In the genomic region with DNA sequence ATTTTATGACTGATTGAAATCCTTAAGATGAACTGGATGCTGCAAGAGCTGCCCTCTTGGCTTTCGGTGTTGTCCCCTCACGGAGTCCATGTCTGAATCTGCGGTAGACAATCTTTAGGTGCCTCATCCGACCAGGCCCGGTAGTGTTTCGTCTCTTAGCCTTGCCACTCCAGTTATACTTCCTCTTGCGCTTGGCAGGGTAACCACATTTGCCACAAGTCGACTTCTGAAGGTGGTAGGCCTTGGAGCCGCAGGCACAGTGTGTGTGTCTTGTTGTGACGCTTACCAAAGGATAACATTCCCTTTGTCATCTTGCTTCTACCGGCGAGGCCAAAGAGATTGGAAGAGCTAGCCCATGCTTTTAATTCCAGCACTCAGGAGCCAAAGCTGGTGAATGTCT, we compare ENCODE assay signal across 21 mouse cellular contexts. TPM values are rescaled to one million over a fixed set of nuclear protein-coding genes. Genes with fewer than 3 reads are reported as not detected.
A peak's percentile ranks its signal among the peaks of the same experiment; 100 is the strongest.
DNase-seq lines count a peak whose midpoint lies in the region; ATAC-seq and TF ChIP-seq lines count a peak whose summit lies in the region.
"Had no signal": no experiment of that assay in that cellular context is flagged by ENCODE, and none has a peak within 500 bp of the region (broad histone marks: within the 10 kb centered on the region; RNA-seq: fewer than 3 reads in every experiment).

No protein-coding gene starts in this region.

- H3K27ac ChIP-seq in liver, embryonic 12.5 days = no peak overlapping the region
- peak overlapping the region; percentile 26; the same call in 1 of the 2 replicates for H3K27ac ChIP-seq in thymus, adult 2 months (ENCODE audit: control insufficient read depth, insufficient read depth, low read length)
- no peak overlapping the region for H3K27ac ChIP-seq in cerebellum, adult 2 months (ENCODE audit: insufficient read depth, low read length)
- H3K27ac ChIP-seq: forebrain, embryonic 13.5 days; limb, embryonic 10.5 days; liver, embryonic 15.5 days; macrophage; neural tube, embryonic 13.5 days had no signal

- TF ChIP-seq CTCF in thymus, adult 2 months (IDR thresholded peaks at IDR 0.05; ENCODE audit: borderline replicate concordance, control insufficient read depth, extremely low read depth, insufficient read depth, low read length, poor library complexity) = no peak
- no peak for TF ChIP-seq CTCF in cerebellum, adult 2 months (IDR thresholded peaks at IDR 0.05; ENCODE audit: borderline replicate concordance, insufficient read depth, low read depth, low read length)

- no peak for ATAC-seq in liver, embryonic 12.5 days
- peak; percentile 80 for ATAC-seq in inflammation-experienced regulatory T-cells, adult 6 months
- ATAC-seq: forebrain, embryonic 13.5 days; hindbrain, embryonic 16.5 days had no signal

- H3K27me3 ChIP-seq in liver, embryonic 12.5 days (replicated peaks) = 0 out of 2 replicates have a peak, but pooled peaks cover 3% of the 10 kb centered on the region
- H3K27me3 ChIP-seq in thymus, adult 2 months (ENCODE audit: control insufficient read depth, insufficient read depth, low read length) = no peaks in the 10 kb centered on the region
- no peaks in the 10 kb centered on the region for H3K27me3 ChIP-seq in cerebellum, adult 2 months (ENCODE audit: control insufficient read depth, insufficient read depth, low read length)
- H3K27me3 ChIP-seq: forebrain, embryonic 13.5 days; liver, embryonic 15.5 days; neural tube, embryonic 13.5 days had no signal

- no peaks in the 10 kb centered on the region for H3K4me1 ChIP-seq in liver, embryonic 12.5 days
- peaks cover 25% of the 10 kb centered on the region for H3K4me1 ChIP-seq in thymus, adult 2 months (replicated peaks; ENCODE audit: control insufficient read depth, insufficient read depth, low read length)
- no peaks in the 10 kb centered on the region for H3K4me1 ChIP-seq in cerebellum, adult 2 months (ENCODE audit: control insufficient read depth, insufficient read depth, low read length)
- H3K4me1 ChIP-seq: forebrain, embryonic 13.5 days; liver, embryonic 15.5 days; neural tube, embryonic 13.5 days had no signal

- H3K36me3 ChIP-seq in liver, embryonic 12.5 days = no peaks in the 10 kb centered on the region
- no peaks in the 10 kb centered on the region for H3K36me3 ChIP-seq in thymus, adult 2 months (ENCODE audit: control insufficient read depth, insufficient read depth, low read length)
- H3K36me3 ChIP-seq: G1E; limb, embryonic 10.5 days; liver, embryonic 15.5 days; neural tube, embryonic 13.5 days had no signal

- H3K4me3 ChIP-seq in liver, embryonic 12.5 days = no peak overlapping the region
- no peak overlapping the region for H3K4me3 ChIP-seq in thymus, adult 2 months (ENCODE audit: control insufficient read depth, insufficient read depth, low read length)
- no peak overlapping the region for H3K4me3 ChIP-seq in cerebellum, adult 2 months (replicated peaks; ENCODE audit: insufficient read depth, low read depth, low read length)
- H3K4me3 ChIP-seq: forebrain, embryonic 13.5 days; limb, embryonic 10.5 days; liver, embryonic 15.5 days; neural tube, embryonic 13.5 days had no signal

- no peak for TF ChIP-seq POLR2A in thymus, adult 2 months (IDR thresholded peaks at IDR 0.05; ENCODE audit: control insufficient read depth, extremely low read depth, insufficient read depth, low read length, poor library complexity)
- TF ChIP-seq POLR2A in cerebellum, adult 2 months (IDR thresholded peaks at IDR 0.05; ENCODE audit: borderline replicate concordance, insufficient read depth, low read length) = no peak

- no peaks in the 10 kb centered on the region for H3K9me3 ChIP-seq in liver, embryonic 12.5 days (replicated peaks)
- H3K9me3 ChIP-seq: forebrain, embryonic 13.5 days; G1E; limb, embryonic 10.5 days; liver, embryonic 15.5 days; neural tube, embryonic 13.5 days had no signal

- 29% methylated on average over 12 of the region's 12 CpGs for WGBS in liver, embryonic 12.5 days (ENCODE audit: insufficient replicate concordance)
- 4% methylated on average over 12 of the region's 12 CpGs for WGBS in thymus, adult 2 months
- 93% methylated on average over 12 of the region's 12 CpGs for WGBS in cerebellum, adult 2 months

- no peak overlapping the region for H3K9ac ChIP-seq in liver, embryonic 12.5 days
- H3K9ac ChIP-seq: forebrain, embryonic 13.5 days; liver, embryonic 15.5 days; neural tube, embryonic 13.5 days had no signal

- DNase-seq in liver = peak; percentile 26
- peak; percentile 84 for DNase-seq in CD4-positive, CD25-positive, alpha-beta regulatory T cell, adult 2 months (ENCODE audit: low read depth, low spot score)
- DNase-seq in thymus, adult 2 months = peak; percentile 73
- DNase-seq in cerebellum, adult 2 months = no peak
- DNase-seq in adrenal gland, adult 8-10 months = no peak
- no peak for DNase-seq in kidney, adult 8-10 months
- DNase-seq: adrenal gland, postnatal 14 days; cerebellum, adult 8-10 months; embryo, embryonic 11 days; kidney, adult 9 months; layer of hippocampus, postnatal 36 days; midbrain, embryonic 14.5 days had no signal

- H3K4me2 ChIP-seq in liver, embryonic 12.5 days = no peak overlapping the region
- H3K4me2 ChIP-seq: forebrain, embryonic 13.5 days; liver, embryonic 15.5 days; neural tube, embryonic 13.5 days had no signal

RNA-seq across cellular contexts. Expression of a gene that starts 19.5 kb away (rescaled TPM):
- polyA plus RNA-seq in liver, embryonic 12.5 days (2016; fragmentation: Nextera tagmentation; extraction: Ambion mirVana) = 59.4 and 60.2 TPM in 2 replicates
- 10 to 100 TPM; 35.0 to 40.3 (median 39.9) TPM for polyA plus RNA-seq in inflammation-experienced regulatory T-cells, adult 6 months (2017; shearing (Covaris generic))
- polyA plus RNA-seq in thymus, adult 2 months (2012; rRNA removed) = 126 and 209 TPM in 2 replicates
- polyA plus RNA-seq in cerebellum, adult 2 months (2012; rRNA removed) = 42.0 and 42.5 TPM in 2 replicates
- 10 to 100 TPM; 70.1 to 80.2 (median 76.4) TPM for total RNA-seq in adrenal gland, adult 8-10 months (2022)

RNA-seq across cellular contexts. Expression of a gene that starts 49.4 kb away (rescaled TPM):
- 229 and 244 TPM in 2 replicates for polyA plus RNA-seq in liver, embryonic 12.5 days (2016; fragmentation: Nextera tagmentation; extraction: Ambion mirVana)
- 1,000 to 10,000 TPM; 1,860 to 2,586 (median 2,027) TPM for polyA plus RNA-seq in inflammation-experienced regulatory T-cells, adult 6 months (2017; shearing (Covaris generic))
- 59.5 and 71.6 TPM in 2 replicates for polyA plus RNA-seq in thymus, adult 2 months (2012; rRNA removed)
- polyA plus RNA-seq in cerebellum, adult 2 months (2012; rRNA removed) = 62.8 and 66.3 TPM in 2 replicates
- 100 to 1,000 TPM; 321 to 460 (median 353) TPM for total RNA-seq in adrenal gland, adult 8-10 months (2022)

Comparison
In these comparisons a context has a peak if more than half of its experiments do, and no peak if none do; other contexts are left out.
1. DNase-seq: peak in liver (single experiment), CD4-positive, CD25-positive, alpha-beta regulatory T cell, adult 2 months (single experiment) and thymus, adult 2 months (single experiment); none in cerebellum, adult 2 months (0 of 2), adrenal gland, adult 8-10 months (single experiment) and kidney, adult 8-10 months (0 of 2).